Mouse (Mus musculus) kidney, adult 2 months (tissue): ENCODE measurements around the gene Smc3. TPM values are rescaled to one million over a fixed set of nuclear protein-coding genes. Genes with fewer than 3 reads are reported as not detected.
"Not testable (repeated sequence)": the region's sequence is repeated elsewhere in the genome, so short reads cannot be mapped to it uniquely, and the experiment has no call there.

Source experiments
- DNase-seq: peaks from one replicate; pipeline ENCODE4 v3.0.0; 2021
- H3K27ac ChIP-seq: fragments of 200-500 bp; 2 replicates; pipeline ENCODE4 v1.5.1; 2012; ENCODE audit warnings: low read depth, low read length, control low read depth, inconsistent platforms; ENCODE audit not compliant: insufficient read depth
- H3K27me3 ChIP-seq: fragments of 200-500 bp; replicated peaks from 2 replicates; pipeline ENCODE4 v1.6.1; 2012; ENCODE audit warnings: mild to moderate bottlenecking, moderate library complexity, low read length, inconsistent platforms; ENCODE audit not compliant: control insufficient read depth, insufficient read depth
- H3K36me3 ChIP-seq: fragments of 200-500 bp; 2 replicates; pipeline ENCODE4 v1.6.1; 2012; ENCODE audit warnings: mild to moderate bottlenecking, moderate library complexity, low read length, inconsistent platforms; ENCODE audit not compliant: control insufficient read depth, insufficient read depth
- H3K4me1 ChIP-seq: fragments of 200-500 bp; 2 replicates; pipeline ENCODE4 v1.6.1; 2011; ENCODE audit warnings: low read length; ENCODE audit not compliant: control insufficient read depth, insufficient read depth
- H3K4me3 ChIP-seq: fragments of 200-500 bp; 2 replicates; pipeline ENCODE4 v1.5.1; 2011; ENCODE audit warnings: mild to moderate bottlenecking, low read depth, low read length, control low read depth; ENCODE audit not compliant: insufficient read depth
- CTCF ChIP-seq: fragments of 200-500 bp; conservative IDR thresholded peaks from 2 replicates; pipeline ENCODE4 v1.5.1; 2011; ENCODE audit warnings: low read depth, mild to moderate bottlenecking, control low read depth, low read length, moderate library complexity, mixed read lengths; ENCODE audit not compliant: insufficient read depth, insufficient read length
- POLR2A ChIP-seq: fragments of 200-500 bp; IDR thresholded peaks from one replicate; pipeline ENCODE4 v1.6.1; 2011; ENCODE audit warnings: low read depth, low read length, control low read depth
- WGBS: fragments of 180-500 bp; shearing (Covaris S2); methylation state at CpG from one replicate; pipeline ENCODE4 v1.1.7; 2018; 5-methylcytosine and 5-hydroxymethylcytosine counted together
- polyA plus RNA-seq: library from polyadenylated mRNA; depleted of rRNA; stranded (reverse); fragments of >200 nt; gene quantifications from 2 replicates; pipeline ENCODE4 v1.2.3, GENCODE M21; 2012

The Smc3 gene
- polyA plus RNA-seq, 1 experiment: 5.1 TPM

GRCm38 (mm10) chr19:53653624-53654467, 53.6 kb downstream of the Smc3 start:
- Histone ChIP-seq H3K4me1 (no peaks in the 10 kb centered on the region; the same call in 1 of the 2 replicates), H3K27me3 (no peaks in the 10 kb centered on the region), H3K27ac (no peak overlapping the region), H3K4me3 (no peak overlapping the region), H3K36me3 (no peaks in the 10 kb centered on the region)
- TF ChIP-seq CTCF (no peak), POLR2A (no peak)
- WGBS: 33% methylated on average over 20 of the region's 20 CpGs
- DNase-seq: peak; percentile 52

DNA sequence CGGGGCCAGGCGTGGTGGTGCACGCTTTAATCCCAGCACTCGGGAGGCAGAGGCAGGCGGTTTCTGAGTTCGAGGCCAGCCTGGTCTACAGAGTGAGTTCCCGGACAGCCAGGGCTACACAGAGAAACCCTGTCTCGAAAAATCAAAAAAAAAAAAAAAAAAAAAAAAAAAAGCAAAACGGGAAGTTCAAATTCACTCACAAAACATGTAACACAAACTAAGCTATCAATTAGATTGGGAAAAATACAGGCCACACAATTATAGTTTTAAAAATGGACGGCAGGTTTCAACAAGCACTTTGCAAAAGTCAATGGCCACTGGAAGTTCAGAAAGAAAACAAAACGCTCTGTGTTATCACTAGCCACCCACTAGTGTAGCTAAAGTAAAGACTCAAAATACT, 56.2 kb downstream of the Smc3 start:
- H3K36me3 ChIP-seq, DNase-seq, H3K4me3 ChIP-seq, H3K27ac ChIP-seq, H3K4me1 ChIP-seq, H3K27me3 ChIP-seq: not testable (repeated sequence)
- 92% methylated on average over 11 of the region's 11 CpGs for WGBS

DNA sequence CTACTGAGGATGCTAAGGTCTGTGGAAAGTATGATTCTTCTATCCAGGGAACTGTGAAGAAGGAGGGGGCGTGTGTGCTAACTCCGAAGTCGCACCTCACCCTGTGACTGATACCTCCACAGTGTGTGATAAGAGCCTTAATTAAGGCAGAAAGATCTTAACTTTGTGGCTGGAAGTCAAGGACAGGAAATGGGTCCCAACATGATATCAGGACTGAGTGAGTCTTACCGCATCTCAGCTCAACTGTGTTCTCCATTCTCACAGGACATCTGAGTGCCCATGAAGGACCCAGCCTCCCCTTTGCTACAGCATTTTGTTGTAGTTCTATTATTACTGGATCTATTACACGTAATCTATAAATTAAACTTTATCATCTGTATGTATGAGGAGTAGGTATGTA, 57.2 kb downstream of the Smc3 start:
- Histone ChIP-seq H3K27me3 (no peaks in the 10 kb centered on the region), H3K36me3 (no peaks in the 10 kb centered on the region), H3K27ac (no peak overlapping the region), H3K4me1 (no peaks in the 10 kb centered on the region), H3K4me3 (no peak overlapping the region)
- DNase-seq: no peak
- TF ChIP-seq CTCF (no peak), POLR2A (no peak)
- WGBS: 86% methylated on average over 5 of the region's 5 CpGs

- Histone ChIP-seq H3K27ac (no peak overlapping the region), H3K4me3 (no peak overlapping the region), H3K36me3 (no peaks in the 10 kb centered on the region), H3K4me1 (no peaks in the 10 kb centered on the region), H3K27me3 (no peaks in the 10 kb centered on the region)
- no peak for DNase-seq
- TF ChIP-seq POLR2A (no peak), CTCF (no peak)
- 68% methylated on average over 9 of the region's 9 CpGs for WGBS
Measured at GRCm38 (mm10) chr19:53660722-53661420, 60.7 kb downstream of the Smc3 start.

GRCm38 (mm10) chr19:53661938-53662722, 61.9 kb downstream of the Smc3 start:
- Histone ChIP-seq H3K27ac (no peak overlapping the region), H3K27me3 (no peaks in the 10 kb centered on the region), H3K4me1 (no peaks in the 10 kb centered on the region), H3K36me3 (no peaks in the 10 kb centered on the region), H3K4me3 (no peak overlapping the region)
- TF ChIP-seq CTCF: no peak
- no peak for TF ChIP-seq POLR2A
- DNase-seq: no peak
- 68% methylated on average over 14 of the region's 14 CpGs for WGBS

GRCm38 (mm10) chr19:53664831-53665230, 64.6 kb downstream of the Smc3 start:
- Histone ChIP-seq H3K36me3 (no peaks in the 10 kb centered on the region), H3K27ac (no peak overlapping the region), H3K4me3 (no peak overlapping the region), H3K4me1 (no peaks in the 10 kb centered on the region), H3K27me3 (no peaks in the 10 kb centered on the region)
- no peak for DNase-seq
- whole genome bisulfite sequencing: 93% methylated on average over 9 of the region's 9 CpGs
- TF ChIP-seq POLR2A: no peak
- TF ChIP-seq CTCF: no peak

DNA sequence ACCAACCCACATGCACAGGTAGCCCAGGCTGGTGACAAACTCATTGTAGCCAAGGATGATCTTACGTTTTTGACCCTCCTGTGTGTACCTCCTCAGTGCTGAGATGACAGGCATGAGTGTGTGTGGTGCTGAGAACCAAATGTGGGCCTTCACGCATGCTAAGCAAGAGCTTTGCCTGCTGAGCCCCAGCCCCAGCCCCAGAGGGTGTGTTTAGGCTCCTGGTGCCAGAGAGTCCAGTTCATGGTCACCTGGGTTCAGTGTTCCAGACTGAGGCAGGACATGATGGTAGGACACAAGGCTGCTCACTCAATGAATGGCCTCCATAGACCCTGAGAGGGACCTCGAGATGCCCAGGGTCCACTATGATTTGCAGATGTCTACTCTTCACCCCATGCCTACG, 65.2 kb downstream of the Smc3 start:
- Histone ChIP-seq H3K4me1 (no peaks in the 10 kb centered on the region), H3K27me3 (no peaks in the 10 kb centered on the region), H3K27ac (no peak overlapping the region), H3K36me3 (no peaks in the 10 kb centered on the region), H3K4me3 (no peak overlapping the region)
- DNase-seq: no peak
- TF ChIP-seq CTCF (no peak), POLR2A (no peak)
- 94% methylated on average over 4 of the region's 4 CpGs for WGBS
